Mouse (Mus musculus) heart, adult 8-10 months (tissue): ENCODE data around the gene Relb. TPM values are rescaled to one million over a fixed set of nuclear protein-coding genes. Genes with fewer than 3 reads are reported as not detected.
A peak's percentile ranks its signal among the peaks of the same experiment; 100 is the strongest.
"Not testable (repeated sequence)": the region's sequence is repeated elsewhere in the genome, so short reads cannot be mapped to it uniquely, and the experiment has no call there.

Source experiments
- DNase-seq: peaks from one replicate; pipeline ENCODE4 v3.0.0; 2022; ENCODE audit warnings: low spot score
- total RNA-seq, 4 experiments: library from RNA; stranded (reverse); gene quantifications; 2 replicates each; pipeline ENCODE4 v1.2.4; 2022

Gene Relb
- total RNA-seq, 4 experiments from 2014 or later = 6.4 to 9.2 (median 7.7) TPM

DNA sequence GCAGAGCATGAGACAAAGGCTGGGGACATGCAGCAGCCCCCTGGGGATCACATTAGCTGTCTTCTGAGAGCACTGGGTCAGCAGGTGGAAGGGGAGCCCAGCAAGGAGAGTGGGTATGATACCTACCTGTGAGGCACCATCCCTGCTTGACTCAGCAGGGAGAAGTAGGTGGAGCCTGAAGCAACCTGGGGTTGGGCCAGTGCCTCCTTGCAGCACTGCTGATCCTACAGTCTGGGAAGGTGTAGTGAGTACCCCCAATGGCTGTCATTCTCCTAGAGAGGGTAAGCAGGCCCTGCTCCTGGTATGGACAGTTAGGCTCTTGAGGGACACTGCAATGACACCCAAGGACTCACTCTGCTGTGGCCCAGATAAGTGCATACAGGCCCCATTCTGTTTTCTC, 3.0 kb upstream of the Relb start:
- DNase-seq = no peak

DNA sequence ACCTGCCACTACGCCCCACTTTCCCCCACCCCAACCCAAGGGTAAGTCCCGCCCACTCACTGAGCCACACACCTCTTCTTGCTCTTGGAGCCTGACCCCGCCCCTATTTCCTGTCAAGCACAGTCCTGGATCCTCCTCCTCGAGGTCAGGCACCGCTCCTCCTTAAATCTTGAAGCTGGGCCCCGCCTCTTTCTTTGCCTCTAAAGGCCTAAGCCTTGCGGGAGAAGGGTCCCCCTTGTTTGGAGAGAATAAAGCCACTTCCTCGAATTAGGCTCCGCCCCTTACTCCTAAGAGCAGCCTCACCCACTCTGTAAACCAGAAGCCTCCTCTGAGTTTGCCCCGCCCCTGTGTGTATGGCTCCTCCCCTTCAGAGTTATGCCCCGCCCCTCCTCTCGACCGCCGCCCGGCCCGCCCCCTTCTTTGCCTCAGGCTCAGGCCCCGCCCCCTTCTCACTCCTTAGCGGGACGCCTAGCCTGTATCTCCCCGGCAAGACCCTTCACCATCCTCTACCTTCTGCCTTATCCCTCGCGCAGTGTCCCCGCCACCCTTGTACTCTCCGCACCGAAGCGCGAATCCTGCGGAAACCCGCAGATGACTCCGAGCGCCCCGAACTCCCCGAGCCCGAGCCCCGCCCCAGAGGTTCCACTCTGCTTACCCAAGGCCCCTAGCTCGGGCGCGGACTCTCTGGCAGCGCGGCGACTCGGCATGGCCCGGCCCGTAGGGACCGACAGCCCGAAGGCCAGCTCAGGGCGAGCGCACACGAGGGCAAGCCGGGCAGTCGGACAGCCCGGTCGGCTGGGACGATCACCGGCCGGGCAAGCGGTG, 490 bp downstream of the Relb start:
- DNase-seq = peak; percentile 96

DNA sequence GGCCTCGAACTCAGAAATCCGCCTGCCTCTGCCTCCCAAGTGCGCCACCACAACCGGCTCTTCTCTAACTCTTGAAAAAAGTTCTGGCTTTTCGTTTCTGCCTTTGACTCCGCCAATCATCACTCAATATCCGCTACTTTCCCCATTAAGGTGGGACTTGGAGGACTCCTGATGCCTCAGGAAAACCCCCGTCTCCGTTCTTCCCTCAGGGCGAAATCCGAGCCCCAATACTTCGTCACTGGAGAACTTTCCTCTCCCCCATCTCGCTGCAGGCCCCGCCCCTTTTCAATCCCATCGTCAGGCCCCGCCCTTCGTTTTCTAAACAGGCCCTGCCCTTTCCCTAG, 1.1 kb downstream of the Relb start:
- DNase-seq = no peak

DNA sequence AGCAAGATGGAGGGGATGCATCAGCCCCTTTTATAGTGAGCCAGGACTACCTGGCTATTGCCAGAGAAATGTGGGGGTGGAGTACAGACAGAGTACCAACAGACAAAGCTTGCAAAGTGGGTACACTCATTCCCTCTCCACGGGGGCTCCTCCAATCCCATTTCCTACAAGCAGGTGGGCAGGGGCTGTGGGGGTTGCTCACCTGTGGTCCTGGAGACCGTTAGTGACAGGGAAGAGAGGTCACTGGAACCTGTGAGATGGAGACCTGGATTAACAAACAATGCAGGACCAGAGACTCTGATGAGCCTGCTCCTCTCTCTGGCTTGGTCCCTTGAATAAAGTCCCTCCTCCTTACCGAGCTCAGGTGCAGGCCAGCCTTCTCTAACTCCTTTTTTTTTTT, 1.5 kb downstream of the Relb start:
- DNase-seq = no peak

DNA sequence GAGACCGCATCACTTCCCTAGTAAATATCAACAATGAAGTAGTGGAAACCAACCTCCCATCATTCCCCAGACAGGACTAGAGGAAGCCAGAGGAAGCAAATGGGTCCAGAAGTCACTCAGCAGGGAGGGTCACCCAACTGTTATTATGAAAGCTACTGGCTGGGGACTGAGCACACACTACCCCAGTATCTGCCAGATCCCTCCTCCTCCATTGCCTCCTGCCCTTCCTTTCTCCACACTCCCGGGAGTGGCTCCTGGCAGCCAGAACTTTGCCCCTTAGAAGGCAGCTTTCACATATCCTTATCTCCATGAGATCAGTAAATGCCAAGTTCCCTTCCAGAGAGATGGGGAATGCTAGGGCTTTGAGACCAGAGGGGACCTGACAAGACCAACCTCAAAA, 5.8 kb downstream of the Relb start:
- DNase-seq = no peak

DNA sequence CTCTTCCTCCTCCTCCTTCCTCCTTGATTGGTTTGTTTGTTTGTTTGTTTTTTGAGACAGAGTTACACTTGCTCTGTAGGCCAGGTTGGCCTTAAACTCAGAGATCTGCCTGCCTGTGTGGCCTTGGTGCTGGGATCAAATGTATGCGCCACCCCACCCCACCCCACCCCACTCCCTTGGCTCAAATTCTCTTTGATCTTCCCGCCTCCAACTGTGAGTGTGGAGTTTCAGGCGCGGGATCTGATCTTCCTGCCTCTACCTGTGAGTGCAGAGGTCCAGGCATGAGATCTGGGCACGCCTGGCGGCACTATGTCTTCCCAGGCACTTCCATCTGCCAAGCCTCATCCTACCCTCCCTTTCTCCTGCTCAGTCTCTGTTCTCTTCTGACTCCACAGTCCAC, 7.0 kb downstream of the Relb start:
- no peak for DNase-seq

DNA sequence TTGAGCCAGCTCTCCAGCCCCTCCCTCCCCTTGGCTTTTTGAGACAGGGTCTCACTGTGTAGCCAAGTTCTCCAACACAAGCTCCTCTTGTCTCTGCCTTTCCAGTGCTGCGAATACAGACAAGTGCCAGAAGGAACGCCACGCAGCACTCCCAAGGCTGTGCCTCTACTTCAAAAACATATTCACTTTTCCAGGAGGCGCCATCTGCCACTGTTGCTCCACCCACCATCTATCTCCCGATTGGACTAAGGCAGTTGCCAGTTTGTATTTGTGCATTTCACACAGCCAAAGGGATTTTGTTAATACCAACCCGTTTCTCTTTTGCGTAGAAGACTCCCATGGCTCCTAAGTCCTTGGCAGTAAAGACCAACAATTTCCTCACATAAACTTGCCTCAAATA, 8.4 kb downstream of the Relb start:
- DNase-seq = no peak

DNA sequence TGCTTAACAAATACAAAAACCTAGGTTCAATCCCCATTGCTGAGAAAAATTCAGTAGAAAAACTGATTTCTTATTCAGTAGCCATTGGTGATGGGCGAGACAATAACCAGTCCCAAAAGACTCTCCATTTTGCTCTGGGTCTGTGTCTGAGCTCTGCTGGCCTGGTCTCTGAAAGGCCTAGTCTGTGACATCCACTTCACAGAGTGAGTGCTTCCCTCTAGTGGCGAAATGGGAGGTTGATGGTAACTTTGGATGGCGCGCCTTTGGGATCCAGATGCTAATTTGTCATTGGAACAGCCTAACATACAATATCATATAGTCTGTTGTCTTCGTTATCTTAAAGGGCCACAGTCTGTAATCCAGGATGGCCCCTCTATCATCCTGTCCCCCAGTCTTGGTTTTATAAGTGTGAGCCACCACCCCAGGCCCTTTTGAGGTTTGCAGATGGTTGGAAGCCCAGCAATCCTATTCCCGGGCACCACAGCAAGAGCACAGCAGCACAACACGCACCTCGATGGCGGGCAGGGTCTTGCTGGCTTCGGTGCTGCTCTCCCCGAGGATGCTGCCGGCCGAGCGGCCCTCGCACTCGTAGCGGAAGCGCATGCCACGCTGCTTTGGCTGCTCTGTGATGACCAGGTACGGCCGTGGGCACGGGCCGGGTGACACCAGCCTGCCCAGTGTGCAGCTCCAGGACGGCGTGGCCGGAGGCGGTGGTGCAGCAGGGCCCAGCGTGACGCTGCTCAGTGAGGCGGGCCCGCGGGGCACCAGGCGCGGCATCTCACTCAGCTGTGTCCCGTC, 10.0 kb downstream of the Relb start:
- peak; percentile 70 for DNase-seq

DNA sequence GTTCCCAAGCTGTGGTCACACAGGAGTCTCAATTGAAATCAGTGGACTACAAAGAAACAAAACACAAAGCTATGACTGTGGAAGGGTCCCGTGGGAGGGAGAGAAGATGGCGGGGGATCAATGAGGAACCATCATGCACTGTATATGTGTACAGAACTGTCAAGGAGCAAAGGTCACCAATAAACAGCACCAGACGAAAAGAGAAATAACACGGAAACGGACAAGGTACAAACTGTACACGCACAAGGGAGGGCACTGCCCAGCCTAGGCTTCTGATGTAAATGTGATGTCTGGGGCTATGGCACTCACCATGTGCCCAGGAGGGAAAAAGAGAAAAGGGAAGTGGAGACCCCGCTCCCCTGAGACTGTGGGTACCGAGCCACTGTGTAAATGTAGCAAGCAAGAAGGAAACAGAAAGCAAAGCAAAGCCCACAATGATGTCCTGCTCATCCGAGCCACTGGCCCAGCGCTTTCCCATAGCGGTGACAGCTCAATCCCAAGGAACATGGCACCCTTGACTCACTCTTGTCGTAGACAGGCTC, 14.1 kb downstream of the Relb start:
- DNase-seq = no peak

DNA sequence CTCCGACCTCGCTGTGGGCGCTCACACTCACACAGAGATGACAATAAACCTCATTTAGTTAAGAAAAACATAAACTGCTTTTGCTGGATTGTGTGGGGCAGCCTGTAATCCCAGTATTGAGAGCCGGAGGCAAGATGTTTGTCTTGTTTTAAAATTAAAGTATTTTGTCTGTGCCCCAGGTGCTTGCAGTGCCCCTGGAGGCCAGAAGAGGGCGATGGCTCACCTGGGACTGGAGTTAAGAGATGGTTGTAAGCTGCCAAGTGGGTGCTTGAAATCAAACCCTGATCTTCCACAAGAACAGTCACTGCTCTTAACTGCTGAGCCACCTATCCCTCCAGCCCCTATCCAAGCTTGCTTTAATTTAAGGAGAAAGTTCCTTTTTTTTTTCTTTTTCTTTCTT, 18.3 kb downstream of the Relb start:
- no peak for DNase-seq

DNA sequence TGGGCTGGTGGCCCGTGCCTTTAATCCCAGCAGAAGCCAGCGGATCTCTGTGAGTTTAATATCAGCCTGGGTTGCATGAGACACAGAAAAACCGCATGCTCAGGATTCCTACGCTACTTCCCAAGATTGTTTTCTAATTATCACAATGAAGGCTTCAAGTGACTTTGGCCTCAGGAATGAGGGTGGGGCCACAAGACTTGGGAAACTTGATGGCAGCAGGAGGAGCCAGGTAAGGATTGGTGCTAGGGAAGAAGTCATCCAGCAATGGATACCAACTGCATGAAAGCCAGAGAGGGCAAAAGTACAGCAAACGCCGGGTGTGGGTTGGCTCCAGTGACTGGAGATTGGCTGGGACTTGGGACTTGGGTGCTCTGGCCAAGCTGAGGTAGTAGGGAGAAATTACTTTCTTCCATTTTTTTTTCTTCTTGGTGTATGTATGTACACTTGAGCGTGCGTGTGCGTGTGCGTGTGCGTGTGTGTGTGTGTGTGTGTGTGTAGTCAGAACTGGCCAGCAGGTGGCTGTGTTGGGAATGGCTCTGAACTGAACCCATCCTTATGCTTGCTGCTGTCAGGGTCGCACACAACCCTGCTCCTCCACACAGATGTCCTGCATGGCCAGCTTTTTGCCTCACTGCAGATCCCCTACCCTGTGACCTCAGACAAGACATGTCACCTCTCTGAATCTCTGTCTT, 19.5 kb downstream of the Relb start:
- DNase-seq = no peak

DNA sequence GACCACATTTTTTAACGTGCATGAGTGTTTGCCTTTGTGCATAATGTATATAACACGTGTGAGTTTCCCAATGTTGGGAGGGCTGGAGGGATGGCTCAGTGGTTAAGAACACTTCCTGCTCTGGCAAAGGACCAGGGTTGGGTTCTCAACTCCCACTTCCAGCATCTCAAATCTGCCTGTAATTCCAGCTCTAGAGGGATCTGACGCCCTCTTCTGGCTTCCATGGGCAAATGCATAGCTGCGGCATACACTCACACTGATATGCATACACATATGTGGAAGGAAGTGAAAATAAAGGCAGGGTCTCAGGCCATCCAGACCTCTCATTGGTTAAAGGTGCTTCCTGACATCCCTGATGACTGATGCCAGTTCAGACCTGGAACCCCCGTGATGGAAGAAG, 21.9 kb downstream of the Relb start:
- DNase-seq = no peak

DNA sequence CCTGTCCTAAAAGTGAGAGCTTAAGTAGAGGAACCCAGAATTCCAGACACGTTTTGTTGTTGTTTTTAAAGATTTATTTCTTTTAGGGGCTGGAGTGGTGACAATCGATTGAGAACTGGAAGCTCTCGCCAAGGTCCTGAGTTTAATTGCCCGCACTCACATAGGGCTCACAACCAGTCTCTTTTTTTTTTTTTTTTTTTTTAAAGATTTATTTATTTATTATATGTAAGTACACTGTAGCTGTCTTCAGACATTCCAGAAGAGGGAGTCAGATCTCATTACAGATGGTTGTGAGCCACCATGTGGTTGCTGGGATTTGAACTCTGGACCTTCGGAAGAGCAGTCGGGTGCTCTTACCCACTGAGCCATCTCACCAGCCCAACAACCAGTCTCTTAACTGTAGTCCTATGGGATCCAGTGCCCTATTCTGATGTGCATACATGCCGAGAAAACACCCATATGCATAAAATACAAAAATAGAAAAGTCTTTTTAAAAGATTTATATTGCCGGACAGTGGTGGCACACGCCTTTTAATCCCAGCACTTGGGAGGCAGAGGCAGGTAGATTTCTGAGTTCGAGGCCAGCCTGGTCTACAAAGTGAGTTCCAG, 24.5 kb downstream of the Relb start:
- not testable (repeated sequence) for DNase-seq

DNA sequence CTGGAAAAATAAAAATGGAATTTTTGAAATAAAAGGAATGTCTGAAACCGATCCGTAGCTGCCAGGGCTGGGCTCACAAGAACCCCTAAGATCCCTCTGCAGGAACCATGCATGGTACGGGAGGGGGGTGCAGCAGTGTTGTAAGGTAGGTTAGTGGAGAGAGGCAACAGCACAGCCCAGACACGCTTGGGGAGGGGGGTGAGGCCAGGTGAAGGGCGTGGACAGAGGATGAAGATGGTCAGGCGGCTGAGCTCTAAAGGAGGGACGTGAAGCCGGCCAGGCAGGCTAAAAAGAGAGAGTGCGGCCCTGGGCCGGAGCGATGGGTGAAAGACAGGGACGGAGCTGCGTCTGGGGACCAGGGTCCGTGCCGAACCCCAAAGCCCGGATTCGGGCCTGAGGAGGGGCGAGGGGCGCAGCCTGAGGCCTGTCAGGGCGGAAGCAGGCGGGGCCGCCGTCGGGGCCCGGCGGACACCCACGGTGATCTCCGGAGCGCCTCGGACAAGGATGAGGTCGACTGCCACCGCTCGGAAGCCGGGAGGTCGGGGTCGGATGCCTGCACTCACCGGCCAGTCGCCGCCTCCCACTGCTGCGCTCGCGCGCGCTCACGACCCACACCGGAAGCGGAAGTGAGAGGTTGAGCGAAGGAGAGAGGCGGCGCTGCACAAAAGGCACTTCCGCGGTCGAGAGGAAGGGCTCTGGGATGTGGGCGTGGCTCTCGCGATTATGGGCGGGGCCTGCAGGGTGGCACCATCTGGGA, 25.2 kb downstream of the Relb start, which contains the start of gene Clasrp:
Gene Clasrp, minus strand, starts transcription at position 638 of the 757 bp plus-strand sequence.
- DNase-seq = peak; percentile 97

DNA sequence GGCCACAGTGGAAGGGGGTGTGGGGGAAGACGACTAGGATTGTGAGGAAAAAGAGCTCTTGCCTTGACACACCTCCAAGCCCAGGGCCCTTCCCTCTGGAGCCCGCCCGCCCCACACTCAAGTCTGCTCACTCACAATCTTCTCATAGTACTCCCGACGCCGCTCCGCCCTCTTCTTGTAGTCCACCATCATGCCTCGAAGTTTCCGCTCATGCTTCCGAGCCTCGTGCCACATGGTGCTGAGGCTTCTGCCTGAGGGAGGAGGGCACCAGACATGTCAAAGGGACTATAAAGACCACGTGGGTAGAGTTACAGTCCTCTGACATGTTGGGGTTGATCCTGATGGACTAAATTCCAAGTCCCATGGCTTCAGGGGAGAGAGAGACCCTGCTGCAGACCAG, 26.2 kb downstream of the Relb start:
- no peak for DNase-seq

DNA sequence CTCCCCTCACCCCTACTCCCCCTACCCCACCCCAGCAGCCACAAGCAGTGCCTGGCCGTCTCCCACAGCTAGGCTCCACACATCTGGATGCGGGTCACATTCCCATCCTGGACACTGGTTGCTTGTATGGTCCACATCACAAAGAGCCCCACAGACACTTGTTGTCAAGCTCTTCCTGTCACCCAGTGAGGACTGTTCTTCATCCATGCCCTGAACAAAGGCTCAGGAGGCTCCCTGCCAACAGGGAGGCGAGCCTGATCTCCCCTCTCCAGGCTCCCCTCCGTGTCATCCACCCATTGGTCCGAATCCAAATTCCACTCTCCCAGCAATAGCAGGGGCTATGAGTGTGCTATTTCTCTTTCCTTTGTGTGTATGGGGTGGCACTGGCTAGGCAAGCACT, 28.7 kb downstream of the Relb start:
- DNase-seq = no peak

DNA sequence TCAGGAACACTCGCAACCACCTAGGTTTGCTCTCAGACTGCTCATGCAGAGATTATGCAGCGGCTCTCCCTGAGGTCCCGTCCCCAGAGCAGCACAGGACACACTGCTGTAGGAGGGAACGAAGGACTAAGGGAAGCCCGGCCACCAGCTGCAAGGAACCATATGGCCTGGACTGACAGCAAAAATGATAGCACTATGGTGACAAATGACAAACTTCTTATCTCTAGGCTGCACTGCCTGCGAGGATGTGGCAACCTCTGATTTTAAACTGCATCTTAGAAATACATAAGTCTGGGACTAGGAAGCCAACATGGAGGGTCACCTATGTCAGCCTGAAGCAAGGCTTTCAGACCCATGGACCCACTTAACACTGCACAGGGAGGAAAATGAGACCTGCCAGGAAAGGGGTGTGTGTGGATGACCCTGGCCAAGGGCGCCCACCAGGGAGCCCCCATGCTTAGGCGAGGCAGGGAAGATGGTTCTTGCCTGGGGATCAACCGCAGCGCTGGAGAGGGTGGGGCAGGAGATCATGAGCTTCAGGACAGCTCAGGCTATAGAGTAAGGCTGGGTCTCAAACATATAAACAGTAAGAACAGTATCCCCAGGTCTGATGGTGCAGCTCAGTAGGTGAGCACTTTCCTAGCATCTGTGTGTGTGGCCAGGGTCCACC, 36.0 kb downstream of the Relb start:
- no peak for DNase-seq

DNA sequence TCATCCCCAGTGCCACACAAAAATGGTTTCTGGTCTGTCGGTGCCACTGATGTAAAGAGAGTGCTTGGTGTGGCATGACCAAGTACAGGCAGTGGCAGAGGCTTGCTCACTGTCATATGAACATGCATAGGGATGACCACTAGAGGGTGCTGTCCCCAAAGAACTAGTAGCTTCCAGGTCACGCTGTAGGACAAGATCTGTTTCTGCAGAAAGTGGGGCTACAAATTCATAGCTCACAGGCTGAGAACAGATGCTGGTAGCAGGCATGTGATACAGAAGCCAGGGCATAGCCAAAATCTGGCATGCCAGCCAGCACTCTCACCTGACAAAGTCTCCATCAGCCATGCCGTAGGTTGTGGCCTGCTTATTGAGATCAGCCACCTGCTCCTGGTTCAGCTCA, 39.3 kb downstream of the Relb start:
- peak; percentile 70 for DNase-seq

DNA sequence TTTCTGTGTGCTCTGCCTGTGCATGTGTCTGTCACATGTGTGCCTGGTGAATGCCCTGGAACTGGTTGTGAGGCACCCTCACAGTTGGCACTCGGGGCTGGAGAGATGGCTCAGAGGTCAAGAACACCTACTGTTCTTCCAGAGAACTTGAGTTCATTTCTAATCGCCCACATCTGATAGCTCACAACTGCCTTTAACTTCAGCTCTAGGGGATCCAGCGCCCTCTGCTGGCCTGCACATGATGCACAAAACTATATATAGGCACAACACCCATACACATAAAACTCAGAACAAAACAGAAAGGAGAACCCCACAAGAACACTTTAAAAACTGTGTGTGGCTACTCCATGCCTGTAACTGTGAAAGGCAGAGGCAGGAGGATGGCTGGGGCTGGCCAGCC, 40.0 kb downstream of the Relb start:
- DNase-seq = no peak

DNA sequence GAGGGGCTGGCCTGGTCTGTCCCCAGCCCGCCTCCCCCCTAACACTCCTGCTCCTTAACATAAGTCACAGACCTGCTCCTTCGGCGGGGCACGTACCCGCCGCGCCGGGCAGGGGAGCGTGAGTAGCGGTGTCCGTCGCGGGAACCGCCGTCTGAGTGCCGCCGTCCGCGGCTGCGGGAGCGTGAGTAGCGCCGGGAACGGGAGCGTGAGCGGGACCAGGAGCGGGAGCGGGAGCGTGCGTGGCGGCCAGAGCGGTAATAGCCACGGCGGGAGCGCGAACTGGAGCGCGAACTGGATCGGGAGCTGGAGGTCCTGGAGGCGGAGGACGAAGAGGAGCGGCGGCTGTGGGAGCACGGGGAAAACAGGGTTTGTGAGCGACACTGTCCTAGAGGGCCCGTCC, 43.0 kb downstream of the Relb start:
- no peak for DNase-seq

DNA sequence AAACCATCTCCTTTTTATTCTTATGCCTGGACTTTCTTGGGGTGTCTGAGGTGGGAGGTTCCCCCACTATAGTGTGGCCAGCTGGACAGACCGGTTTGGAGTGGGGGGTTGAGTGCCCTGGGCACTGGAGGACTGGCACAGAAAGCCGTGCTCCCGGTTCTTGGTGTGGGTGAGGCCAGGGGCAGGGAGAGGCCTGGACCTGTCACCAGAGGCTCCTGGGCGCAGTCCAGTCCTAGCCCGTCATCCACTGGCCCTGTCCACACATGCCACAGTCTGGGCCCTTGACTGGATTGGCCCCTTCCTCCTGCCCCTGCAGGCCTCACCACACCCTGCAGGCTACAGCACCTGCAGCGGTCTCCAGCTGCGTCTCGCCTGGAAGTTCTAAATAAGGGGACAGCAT, 48.6 kb downstream of the Relb start:
- no peak for DNase-seq
